8 mouse cellular contexts compared by ENCODE assay signal in genomic region chr3:95818026-95818511, GRCm38 (mm10). TPM values are rescaled to one million over a fixed set of nuclear protein-coding genes. Genes with fewer than 3 reads are reported as not detected.
DNase-seq lines count a peak whose midpoint lies in the region; ATAC-seq and TF ChIP-seq lines count a peak whose summit lies in the region.

No protein-coding gene starts in this region.

- H3K36me3 ChIP-seq in megakaryocyte, embryonic 14.5 days (replicated peaks; ENCODE audit: low read length), result peaks cover 15% of the 10 kb centered on the region
- no peaks in the 10 kb centered on the region for H3K36me3 ChIP-seq in forebrain, embryonic 16.5 days (ENCODE audit: control insufficient read depth, insufficient read depth)
- H3K36me3 ChIP-seq in hindbrain, embryonic 14.5 days (replicated peaks; ENCODE audit: control insufficient read depth, insufficient read depth), result no peaks in the 10 kb centered on the region
- H3K36me3 ChIP-seq in limb, embryonic 10.5 days, result peaks cover 22% of the 10 kb centered on the region
- no peaks in the 10 kb centered on the region for H3K36me3 ChIP-seq in midbrain, embryonic 13.5 days
- no peaks in the 10 kb centered on the region for H3K36me3 ChIP-seq in stomach, postnatal 0 days (ENCODE audit: control insufficient read depth, insufficient read depth, low read length)

- H3K4me2 ChIP-seq in forebrain, embryonic 16.5 days (ENCODE audit: low read length), result peak overlapping the region; percentile 58
- H3K4me2 ChIP-seq in hindbrain, embryonic 14.5 days (replicated peaks), result peak overlapping the region; percentile 60
- H3K4me2 ChIP-seq in midbrain, embryonic 13.5 days (replicated peaks), result peak overlapping the region; percentile 59
- H3K4me2 ChIP-seq in stomach, postnatal 0 days (replicated peaks; ENCODE audit: low read depth), result peak overlapping the region; percentile 61

- TF ChIP-seq CTCF in stomach, postnatal 0 days (IDR thresholded peaks at IDR 0.05; ENCODE audit: low read depth), result no peak

- H3K9ac ChIP-seq in forebrain, embryonic 16.5 days (replicated peaks; ENCODE audit: low read depth, low read length), result peak overlapping the region; percentile 97
- peak overlapping the region; percentile 97 for H3K9ac ChIP-seq in hindbrain, embryonic 14.5 days
- H3K9ac ChIP-seq in midbrain, embryonic 13.5 days (replicated peaks), result peak overlapping the region; percentile 96
- peak overlapping the region; percentile 98 for H3K9ac ChIP-seq in stomach, postnatal 0 days (ENCODE audit: low read length)

- under 1% methylated on average over 21 of the region's 21 CpGs for WGBS in forebrain, embryonic 16.5 days
- WGBS in hindbrain, embryonic 14.5 days, result under 1% methylated on average over 21 of the region's 21 CpGs
- under 1% methylated on average over 21 of the region's 21 CpGs for WGBS in limb, embryonic 10.5 days
- 0% methylated on average over 21 of the region's 21 CpGs for WGBS in midbrain, embryonic 13.5 days
- under 1% methylated on average over 21 of the region's 21 CpGs for WGBS in stomach, postnatal 0 days

- peak overlapping the region; percentile 100 for H3K27ac ChIP-seq in forebrain, embryonic 16.5 days (ENCODE audit: low read length)
- peak overlapping the region; percentile 100 for H3K27ac ChIP-seq in hindbrain, embryonic 14.5 days
- peak overlapping the region; percentile 99 for H3K27ac ChIP-seq in limb, embryonic 10.5 days
- H3K27ac ChIP-seq in midbrain, embryonic 13.5 days, result peak overlapping the region; percentile 100
- H3K27ac ChIP-seq in stomach, postnatal 0 days (replicated peaks), result peak overlapping the region; percentile 100

- H3K4me1 ChIP-seq in megakaryocyte, embryonic 14.5 days, result peaks cover 34% of the 10 kb centered on the region
- H3K4me1 ChIP-seq in forebrain, embryonic 16.5 days (replicated peaks; ENCODE audit: control insufficient read depth, insufficient read depth, low read length), result peaks cover 23% of the 10 kb centered on the region
- H3K4me1 ChIP-seq in hindbrain, embryonic 14.5 days (replicated peaks; ENCODE audit: control insufficient read depth, insufficient read depth, low read length), result peaks cover 35% of the 10 kb centered on the region
- H3K4me1 ChIP-seq in limb, embryonic 10.5 days, result peaks cover 12% of the 10 kb centered on the region
- peaks cover 33% of the 10 kb centered on the region for H3K4me1 ChIP-seq in midbrain, embryonic 13.5 days (replicated peaks)
- no peaks in the 10 kb centered on the region for H3K4me1 ChIP-seq in stomach, postnatal 0 days (replicated peaks; ENCODE audit: control insufficient read depth, insufficient read depth)

- no peaks in the 10 kb centered on the region for H3K9me3 ChIP-seq in megakaryocyte, embryonic 14.5 days
- no peaks in the 10 kb centered on the region for H3K9me3 ChIP-seq in forebrain, embryonic 16.5 days (ENCODE audit: control insufficient read depth, low read length)
- H3K9me3 ChIP-seq in hindbrain, embryonic 14.5 days (ENCODE audit: control insufficient read depth, low read length), result no peaks in the 10 kb centered on the region
- no peaks in the 10 kb centered on the region for H3K9me3 ChIP-seq in limb, embryonic 10.5 days (replicated peaks)
- H3K9me3 ChIP-seq in midbrain, embryonic 13.5 days, result no peaks in the 10 kb centered on the region
- H3K9me3 ChIP-seq in stomach, postnatal 0 days (ENCODE audit: control insufficient read depth, low read length), result no peaks in the 10 kb centered on the region

- peak; percentile 49 to 70 for DNase-seq in cerebellum, adult 18-20 months
- peak; percentile 56 for DNase-seq in hindbrain, embryonic 14.5 days (ENCODE audit: low spot score)
- peak; percentile 75 for DNase-seq in limb, embryonic 10.5 days (ENCODE audit: low spot score)
- peak; percentile 63 for DNase-seq in stomach, postnatal 0 days (ENCODE audit: low spot score)

- H3K4me3 ChIP-seq in megakaryocyte, embryonic 14.5 days (replicated peaks), result peak overlapping the region; percentile 98
- peak overlapping the region; percentile 85 for H3K4me3 ChIP-seq in forebrain, embryonic 16.5 days (replicated peaks; ENCODE audit: low read length)
- H3K4me3 ChIP-seq in hindbrain, embryonic 14.5 days (replicated peaks; ENCODE audit: low read length), result peak overlapping the region; percentile 90
- peak overlapping the region; percentile 92 for H3K4me3 ChIP-seq in limb, embryonic 10.5 days
- H3K4me3 ChIP-seq in midbrain, embryonic 13.5 days (replicated peaks), result peak overlapping the region; percentile 82
- peak overlapping the region; percentile 82 for H3K4me3 ChIP-seq in stomach, postnatal 0 days (ENCODE audit: low read depth, low read length)

- ATAC-seq in megakaryocyte, adult 5-6 weeks (ENCODE audit: poor library complexity, severe bottlenecking), result no peak
- 0 out of 2 replicates have a peak, but pooled peaks have one; percentile 0 for ATAC-seq in forebrain, embryonic 16.5 days
- no peak for ATAC-seq in hindbrain, embryonic 14.5 days (ENCODE audit: low FRiP score)
- no peak for ATAC-seq in midbrain, embryonic 13.5 days
- peak; percentile 3; the same call in 1 of the 2 replicates for ATAC-seq in stomach, postnatal 0 days (ENCODE audit: low FRiP score, low TSS enrichment)

- no peak for TF ChIP-seq EP300 in stomach, postnatal 0 days (optimal IDR thresholded peaks at IDR 0.05)

- H3K27me3 ChIP-seq in megakaryocyte, embryonic 14.5 days (replicated peaks), result no peaks in the 10 kb centered on the region
- no peaks in the 10 kb centered on the region for H3K27me3 ChIP-seq in forebrain, embryonic 16.5 days (replicated peaks; ENCODE audit: control insufficient read depth, insufficient read depth, low read length)
- H3K27me3 ChIP-seq in hindbrain, embryonic 14.5 days (ENCODE audit: control insufficient read depth, insufficient read depth, low read length), result no peaks in the 10 kb centered on the region
- H3K27me3 ChIP-seq in limb, embryonic 10.5 days (ENCODE audit: low read depth, poor library complexity, severe bottlenecking), result no peaks in the 10 kb centered on the region
- no peaks in the 10 kb centered on the region for H3K27me3 ChIP-seq in midbrain, embryonic 13.5 days
- no peaks in the 10 kb centered on the region for H3K27me3 ChIP-seq in stomach, postnatal 0 days (ENCODE audit: control insufficient read depth, insufficient read depth, low read length)

RNA-seq across cellular contexts. Expression of gene Rprd2, which starts 0.6 kb away (rescaled TPM):
- 3.0 and 3.4 TPM in 2 replicates for polyA plus RNA-seq in megakaryocyte, embryonic 14.5 days (2012; ENCODE audit: insufficient read depth, low replicate concordance)
- total RNA-seq in megakaryocyte, adult 5-6 weeks (2015), result 51.6 and 57.0 TPM in 2 replicates
- 17.9 and 26.9 TPM in 2 replicates for total RNA-seq in megakaryocyte, adult 5-6 weeks (2017)
- 23.5 and 29.0 TPM in 2 replicates for polyA plus RNA-seq in forebrain, embryonic 16.5 days (2015; fragmentation: Nextera tagmentation; extraction: Ambion mirVana)
- 20.8 and 21.2 TPM in 2 replicates for polyA plus RNA-seq in hindbrain, embryonic 14.5 days (2014; fragmentation: Nextera tagmentation; extraction: Ambion mirVana)
- polyA plus RNA-seq in limb, embryonic 10.5 days (2016; fragmentation: Nextera tagmentation; extraction: Ambion mirVana), result 21.0 and 24.8 TPM in 2 replicates
- polyA plus RNA-seq in midbrain, embryonic 13.5 days (2015; fragmentation: Nextera tagmentation; extraction: Ambion mirVana), result 24.8 and 25.0 TPM in 2 replicates
- 11.1 and 12.0 TPM in 2 replicates for polyA plus RNA-seq in stomach, postnatal 0 days (2015; fragmentation: Nextera tagmentation; extraction: Ambion mirVana)

RNA-seq across cellular contexts. Expression of gene Prpf3, which starts 37.6 kb away (rescaled TPM):
- 1.9 and 6.5 TPM in 2 replicates for polyA plus RNA-seq in megakaryocyte, embryonic 14.5 days (2012; ENCODE audit: insufficient read depth, low replicate concordance)
- total RNA-seq in megakaryocyte, adult 5-6 weeks (2015), result 27.3 and 29.1 TPM in 2 replicates
- 15.7 and 25.9 TPM in 2 replicates for total RNA-seq in megakaryocyte, adult 5-6 weeks (2017)
- 47.2 and 49.1 TPM in 2 replicates for polyA plus RNA-seq in forebrain, embryonic 16.5 days (2015; fragmentation: Nextera tagmentation; extraction: Ambion mirVana)
- 33.5 and 35.7 TPM in 2 replicates for polyA plus RNA-seq in hindbrain, embryonic 14.5 days (2014; fragmentation: Nextera tagmentation; extraction: Ambion mirVana)
- 73.6 and 77.1 TPM in 2 replicates for polyA plus RNA-seq in limb, embryonic 10.5 days (2016; fragmentation: Nextera tagmentation; extraction: Ambion mirVana)
- polyA plus RNA-seq in midbrain, embryonic 13.5 days (2015; fragmentation: Nextera tagmentation; extraction: Ambion mirVana), result 39.5 and 48.0 TPM in 2 replicates
- 12.9 and 13.8 TPM in 2 replicates for polyA plus RNA-seq in stomach, postnatal 0 days (2015; fragmentation: Nextera tagmentation; extraction: Ambion mirVana)

RNA-seq across cellular contexts. Expression of gene Mrps21, which starts 53.2 kb away (rescaled TPM):
- polyA plus RNA-seq in megakaryocyte, embryonic 14.5 days (2012; ENCODE audit: insufficient read depth, low replicate concordance), result 36.5 and 191 TPM in 2 replicates
- 143 and 165 TPM in 2 replicates for total RNA-seq in megakaryocyte, adult 5-6 weeks (2015)
- 333 and 410 TPM in 2 replicates for total RNA-seq in megakaryocyte, adult 5-6 weeks (2017)
- polyA plus RNA-seq in forebrain, embryonic 16.5 days (2015; fragmentation: Nextera tagmentation; extraction: Ambion mirVana), result 243 and 277 TPM in 2 replicates
- polyA plus RNA-seq in hindbrain, embryonic 14.5 days (2014; fragmentation: Nextera tagmentation; extraction: Ambion mirVana), result 254 and 293 TPM in 2 replicates
- 357 and 376 TPM in 2 replicates for polyA plus RNA-seq in limb, embryonic 10.5 days (2016; fragmentation: Nextera tagmentation; extraction: Ambion mirVana)
- polyA plus RNA-seq in midbrain, embryonic 13.5 days (2015; fragmentation: Nextera tagmentation; extraction: Ambion mirVana), result 340 TPM in 2 replicates
- polyA plus RNA-seq in stomach, postnatal 0 days (2015; fragmentation: Nextera tagmentation; extraction: Ambion mirVana), result 283 and 301 TPM in 2 replicates

RNA-seq across cellular contexts. Expression of gene Tars2, which starts 58.1 kb away (rescaled TPM):
- 22.7 and 22.9 TPM in 2 replicates for polyA plus RNA-seq in megakaryocyte, embryonic 14.5 days (2012; ENCODE audit: insufficient read depth, low replicate concordance)
- 10.2 and 10.7 TPM in 2 replicates for total RNA-seq in megakaryocyte, adult 5-6 weeks (2015)
- total RNA-seq in megakaryocyte, adult 5-6 weeks (2017), result 14.4 and 15.0 TPM in 2 replicates
- polyA plus RNA-seq in forebrain, embryonic 16.5 days (2015; fragmentation: Nextera tagmentation; extraction: Ambion mirVana), result 49.5 and 53.0 TPM in 2 replicates
- 43.2 and 49.0 TPM in 2 replicates for polyA plus RNA-seq in hindbrain, embryonic 14.5 days (2014; fragmentation: Nextera tagmentation; extraction: Ambion mirVana)
- 82.1 and 86.1 TPM in 2 replicates for polyA plus RNA-seq in limb, embryonic 10.5 days (2016; fragmentation: Nextera tagmentation; extraction: Ambion mirVana)
- polyA plus RNA-seq in midbrain, embryonic 13.5 days (2015; fragmentation: Nextera tagmentation; extraction: Ambion mirVana), result 44.7 and 45.5 TPM in 2 replicates
- 22.4 and 24.4 TPM in 2 replicates for polyA plus RNA-seq in stomach, postnatal 0 days (2015; fragmentation: Nextera tagmentation; extraction: Ambion mirVana)

Comparison
In these comparisons a context has a peak if more than half of its experiments do, and no peak if none do; other contexts are left out.
1. ATAC-seq: peak in forebrain, embryonic 16.5 days (single experiment) and stomach, postnatal 0 days (single experiment); none in megakaryocyte, adult 5-6 weeks (single experiment), hindbrain, embryonic 14.5 days (single experiment) and midbrain, embryonic 13.5 days (single experiment).
2. Peak in every context shown above with its lines, with median percentiles within 50 percentile points of each other: H3K4me3 ChIP-seq, DNase-seq, H3K27ac ChIP-seq, H3K4me2 ChIP-seq and H3K9ac ChIP-seq.